Comparison of ENCODE assay signal across 8 mouse cellular contexts in genomic region chr7:36076021-36076441, GRCm38 (mm10).
DNase-seq lines count a peak whose midpoint lies in the region; ATAC-seq and TF ChIP-seq lines count a peak whose summit lies in the region.

No protein-coding gene starts in this region.

- WGBS in heart, embryonic 12.5 days: 4% methylated on average over 11 of the region's 11 CpGs
- WGBS in lung, embryonic 16.5 days: 6% methylated on average over 11 of the region's 11 CpGs

- 0 out of 2 replicates have a peak overlapping the region, but pooled peaks have one; percentile 22 for H3K9ac ChIP-seq in ES-Bruce4 (ENCODE audit: low read depth, poor library complexity, severe bottlenecking)
- H3K9ac ChIP-seq in heart, embryonic 12.5 days: no peak overlapping the region
- peak overlapping the region; percentile 40 for H3K9ac ChIP-seq in lung, embryonic 16.5 days (ENCODE audit: low read length)

- no peaks in the 10 kb centered on the region for H3K4me1 ChIP-seq in ES-Bruce4 (ENCODE audit: control insufficient read depth, insufficient read depth, low read length)
- H3K4me1 ChIP-seq in heart, embryonic 12.5 days (replicated peaks): peaks cover 17% of the 10 kb centered on the region
- peaks cover 23% of the 10 kb centered on the region for H3K4me1 ChIP-seq in lung, embryonic 16.5 days (replicated peaks; ENCODE audit: control insufficient read depth, insufficient read depth, low read length)

- H3K36me3 ChIP-seq in ES-Bruce4 (ENCODE audit: control insufficient read depth, insufficient read depth, low read length, poor library complexity, severe bottlenecking): no peaks in the 10 kb centered on the region
- no peaks in the 10 kb centered on the region for H3K36me3 ChIP-seq in heart, embryonic 12.5 days
- no peaks in the 10 kb centered on the region for H3K36me3 ChIP-seq in lung, embryonic 16.5 days (ENCODE audit: control insufficient read depth, insufficient read depth, low read length)

- no peaks in the 10 kb centered on the region; the same call in 1 of the 2 replicates for H3K27me3 ChIP-seq in ES-Bruce4 (ENCODE audit: control insufficient read depth, insufficient read depth, low read length, poor library complexity, severe bottlenecking)
- no peaks in the 10 kb centered on the region for H3K27me3 ChIP-seq in heart, embryonic 12.5 days (replicated peaks)
- no peaks in the 10 kb centered on the region for H3K27me3 ChIP-seq in lung, embryonic 16.5 days (ENCODE audit: control insufficient read depth, insufficient read depth, low read depth, low read length)

- peak; percentile 47 for DNase-seq in brain, embryonic 14.5 days (ENCODE audit: low read depth)
- DNase-seq in layer of hippocampus, adult 9-10 months (ENCODE audit: low spot score): no peak
- no peak for DNase-seq in B cell, adult 2 months

- no peak for ATAC-seq in heart, embryonic 12.5 days (ENCODE audit: insufficient number of reproducible peaks, low FRiP score)
- ATAC-seq in lung, embryonic 16.5 days (ENCODE audit: low read depth): peak; percentile 39; the same call in 1 of the 2 replicates
- no peak for ATAC-seq in erythroblast, adult 5-6 weeks (replicated peaks; ENCODE audit: low FRiP score, poor library complexity, severe bottlenecking)
- no peak for ATAC-seq in inflammation-experienced regulatory T-cells, adult 6 months

- no peaks in the 10 kb centered on the region for H3K9me3 ChIP-seq in ES-Bruce4 (replicated peaks; ENCODE audit: control insufficient read depth, insufficient read depth, low read length, poor library complexity, severe bottlenecking)
- H3K9me3 ChIP-seq in heart, embryonic 12.5 days (replicated peaks): peaks cover 2% of the 10 kb centered on the region; the same call in 1 of the 2 replicates
- no peaks in the 10 kb centered on the region for H3K9me3 ChIP-seq in lung, embryonic 16.5 days (ENCODE audit: control insufficient read depth, low read length)

- TF ChIP-seq CTCF in ES-Bruce4 (IDR thresholded peaks at IDR 0.05; ENCODE audit: low read depth, low read length): no peak
- TF ChIP-seq CTCF in brain, embryonic 14.5 days (IDR thresholded peaks at IDR 0.05; ENCODE audit: borderline replicate concordance, extremely low read depth, insufficient read depth, insufficient read length): no peak

- H3K27ac ChIP-seq in ES-Bruce4 (ENCODE audit: insufficient read depth, low read length): no peak overlapping the region
- H3K27ac ChIP-seq in heart, embryonic 12.5 days (ENCODE audit: poor library complexity, severe bottlenecking): no peak overlapping the region
- H3K27ac ChIP-seq in lung, embryonic 16.5 days (ENCODE audit: low read length): peak overlapping the region; percentile 48

- no peak for TF ChIP-seq EP300 in ES-Bruce4 (IDR thresholded peaks at IDR 0.05; ENCODE audit: insufficient read depth, low read depth, low read length)

- H3K4me2 ChIP-seq in heart, embryonic 12.5 days: peak overlapping the region; percentile 55
- peak overlapping the region; percentile 42 for H3K4me2 ChIP-seq in lung, embryonic 16.5 days (ENCODE audit: low read depth, low read length)

- no peak overlapping the region for H3K4me3 ChIP-seq in ES-Bruce4 (ENCODE audit: low read depth, low read length)
- peak overlapping the region; percentile 7; the same call in 1 of the 2 replicates for H3K4me3 ChIP-seq in heart, embryonic 12.5 days
- no peak overlapping the region; the same call in 1 of the 2 replicates for H3K4me3 ChIP-seq in lung, embryonic 16.5 days (ENCODE audit: low read length)

- TF ChIP-seq POLR2A in ES-Bruce4 (IDR thresholded peaks at IDR 0.05; ENCODE audit: insufficient read depth, low read length): no peak
- no peak for TF ChIP-seq POLR2A in brain, embryonic 14.5 days (IDR thresholded peaks at IDR 0.05; ENCODE audit: borderline replicate concordance, extremely low read depth, insufficient read depth, insufficient read length, poor library complexity, severe bottlenecking)
